Mouse (Mus musculus): ENCODE measurements around the gene Sema4c.

DNA sequence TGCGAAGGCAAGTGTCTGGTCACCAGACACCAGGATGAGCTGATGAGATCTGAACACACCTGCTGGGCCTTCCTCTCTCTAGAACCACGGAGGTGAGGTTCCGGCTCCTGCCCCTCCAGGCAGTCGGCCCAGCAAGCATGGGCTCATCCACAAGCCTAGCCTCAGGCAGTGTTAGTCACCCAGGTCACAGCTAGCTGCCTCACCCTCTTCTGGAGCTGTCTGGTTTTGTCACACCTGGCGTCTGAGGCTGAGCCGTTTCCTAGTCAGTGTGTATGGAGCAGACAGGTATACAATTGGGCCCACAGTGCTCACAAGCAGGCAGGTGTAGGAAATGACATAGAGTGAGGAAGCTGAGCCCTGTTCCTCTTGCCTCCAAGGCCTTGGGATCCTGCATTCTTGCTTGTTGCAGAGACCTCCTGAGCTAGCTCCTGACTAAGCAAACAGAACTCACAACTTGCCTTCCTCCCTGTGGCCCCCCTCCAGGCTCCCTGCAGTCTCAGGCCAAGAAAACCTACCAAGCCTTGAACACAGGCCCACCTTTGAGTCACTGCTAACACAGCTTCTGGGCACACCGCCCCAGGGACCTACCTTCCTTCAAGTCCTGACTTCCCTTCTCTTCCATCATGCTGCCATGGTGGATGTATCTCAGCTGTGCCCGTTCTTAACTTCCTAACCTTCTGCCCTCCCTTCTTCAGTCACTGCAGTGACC, 25.4 kb upstream of the Sema4c start:
- TF ChIP-seq CTCF (conservative IDR thresholded peaks at IDR 0.05; ENCODE audit: insufficient read depth, insufficient read length, low read depth, low read length) (no peak), POLR2A (IDR thresholded peaks at IDR 0.05; ENCODE audit: low read depth, low read length) (no peak)
